Mouse (Mus musculus) hindbrain, embryonic 16.5 days (tissue): ENCODE measurements around the gene Ccdc9. TPM values are rescaled to one million over a fixed set of nuclear protein-coding genes. Genes with fewer than 3 reads are reported as not detected.
"Not testable (repeated sequence)": the region's sequence is repeated elsewhere in the genome, so short reads cannot be mapped to it uniquely, and the experiment has no call there.

ENCODE experiments used
- ATAC-seq: fragments of 200-750 bp; cut with Nextera tagmentation; 2 replicates; pipeline ENCODE4 v1.8.0; 2017; ENCODE audit warnings: moderate TSS enrichment, moderate library complexity
- H3K27ac ChIP-seq: fragments of 300-500 bp; sonication (generic); 2 replicates; pipeline ENCODE4 v1.5.1; 2014; ENCODE audit warnings: low read depth, mild to moderate bottlenecking, control low read depth, low read length, moderate library complexity
- H3K27me3 ChIP-seq: fragments of 300-500 bp; sonication (generic); replicated peaks from 2 replicates; pipeline ENCODE4 v1.6.1; 2014; ENCODE audit warnings: low read length; ENCODE audit not compliant: control insufficient read depth, insufficient read depth
- H3K36me3 ChIP-seq: fragments of 300-500 bp; sonication (generic); 2 replicates; pipeline ENCODE4 v1.6.1; 2014; ENCODE audit warnings: mild to moderate bottlenecking, low read length, moderate library complexity, mixed read lengths; ENCODE audit not compliant: control insufficient read depth, insufficient read depth
- H3K4me1 ChIP-seq: fragments of 300-500 bp; sonication (generic); 2 replicates; pipeline ENCODE4 v1.6.1; 2014; ENCODE audit warnings: low read depth, low read length; ENCODE audit not compliant: control insufficient read depth, insufficient read depth
- H3K4me2 ChIP-seq: fragments of 300-500 bp; sonication (generic); 2 replicates; pipeline ENCODE4 v1.6.1; 2014; ENCODE audit warnings: mild to moderate bottlenecking, low read length, control low read depth, moderate library complexity
- H3K4me3 ChIP-seq: fragments of 300-500 bp; sonication (generic); 2 replicates; pipeline ENCODE4 v1.5.1; 2014; ENCODE audit warnings: mild to moderate bottlenecking, low read length, control low read depth, moderate library complexity
- H3K9ac ChIP-seq: fragments of 300-500 bp; sonication (generic); 2 replicates; pipeline ENCODE4 v1.6.1; 2014; ENCODE audit warnings: low read depth, mild to moderate bottlenecking, control low read depth, low read length, moderate library complexity
- H3K9me3 ChIP-seq: fragments of 300-500 bp; sonication (generic); 2 replicates; pipeline ENCODE4 v1.6.1; 2014; ENCODE audit warnings: mild to moderate bottlenecking, low read length, moderate library complexity; ENCODE audit not compliant: control insufficient read depth
- WGBS: fragments of 180-500 bp; shearing (Covaris S2); extraction: QIAGEN DNeasy Blood & Tissue Kit; methylation state at CpG from one replicate; pipeline ENCODE4 v1.1.7; 2014; 5-methylcytosine and 5-hydroxymethylcytosine counted together
- polyA plus RNA-seq: library from polyadenylated mRNA; unstranded; fragments of >200 nt; fragmentation: Nextera tagmentation; extraction: Ambion mirVana; gene quantifications from 2 replicates; pipeline ENCODE4 v1.2.1, GENCODE M21; 2015

Gene Ccdc9
- polyA plus RNA-seq, 1 experiment from 2014 or later: 26.1 TPM

DNA sequence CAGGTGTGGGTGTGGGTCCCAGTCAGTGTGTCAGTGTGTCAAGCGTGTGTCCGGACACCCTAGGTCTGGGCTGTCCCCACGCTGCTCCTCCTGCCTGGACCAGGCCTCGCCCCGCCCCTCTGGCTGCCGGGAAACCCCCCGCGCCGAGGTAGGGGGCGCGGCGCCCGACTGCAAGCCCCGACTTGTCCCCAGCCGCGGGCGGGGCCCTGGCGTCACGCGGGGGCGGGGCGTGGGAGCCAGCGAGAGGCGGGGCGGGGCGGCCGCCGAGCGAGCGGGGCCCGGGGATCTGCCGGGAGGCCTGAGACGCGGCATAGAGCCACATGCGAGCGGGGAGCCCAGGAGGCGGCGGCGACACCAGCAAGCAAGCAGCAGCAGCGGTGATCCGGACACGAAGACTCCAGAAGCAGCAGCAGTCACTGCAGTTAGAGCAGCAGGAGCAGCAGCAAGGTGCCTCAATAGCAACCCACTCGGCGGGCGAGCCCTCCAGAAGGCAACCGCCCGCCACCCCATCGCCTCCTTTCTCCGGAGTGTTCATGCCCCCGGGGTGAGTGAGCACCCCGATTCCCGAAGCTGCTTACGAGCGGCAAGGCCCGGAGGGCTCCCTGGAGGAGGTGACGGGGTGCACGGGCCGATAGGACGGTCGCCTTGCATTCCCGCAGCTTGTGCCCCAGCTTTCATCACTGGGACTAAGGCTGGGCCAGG, 22.9 kb upstream of the Ccdc9 start:
- peak overlapping the region; percentile 71 for H3K4me3 ChIP-seq
- peaks cover 38% of the 10 kb centered on the region for H3K4me1 ChIP-seq
- peak overlapping the region; percentile 93 for H3K4me2 ChIP-seq
- H3K27me3 ChIP-seq: no peaks in the 10 kb centered on the region
- H3K27ac ChIP-seq: peak overlapping the region; percentile 76
- ATAC-seq: peak; percentile 38
- peak overlapping the region; percentile 92 for H3K9ac ChIP-seq
- H3K36me3 ChIP-seq: no peaks in the 10 kb centered on the region
- under 1% methylated on average over 40 of the region's 61 CpGs for WGBS
- no peaks in the 10 kb centered on the region for H3K9me3 ChIP-seq

DNA sequence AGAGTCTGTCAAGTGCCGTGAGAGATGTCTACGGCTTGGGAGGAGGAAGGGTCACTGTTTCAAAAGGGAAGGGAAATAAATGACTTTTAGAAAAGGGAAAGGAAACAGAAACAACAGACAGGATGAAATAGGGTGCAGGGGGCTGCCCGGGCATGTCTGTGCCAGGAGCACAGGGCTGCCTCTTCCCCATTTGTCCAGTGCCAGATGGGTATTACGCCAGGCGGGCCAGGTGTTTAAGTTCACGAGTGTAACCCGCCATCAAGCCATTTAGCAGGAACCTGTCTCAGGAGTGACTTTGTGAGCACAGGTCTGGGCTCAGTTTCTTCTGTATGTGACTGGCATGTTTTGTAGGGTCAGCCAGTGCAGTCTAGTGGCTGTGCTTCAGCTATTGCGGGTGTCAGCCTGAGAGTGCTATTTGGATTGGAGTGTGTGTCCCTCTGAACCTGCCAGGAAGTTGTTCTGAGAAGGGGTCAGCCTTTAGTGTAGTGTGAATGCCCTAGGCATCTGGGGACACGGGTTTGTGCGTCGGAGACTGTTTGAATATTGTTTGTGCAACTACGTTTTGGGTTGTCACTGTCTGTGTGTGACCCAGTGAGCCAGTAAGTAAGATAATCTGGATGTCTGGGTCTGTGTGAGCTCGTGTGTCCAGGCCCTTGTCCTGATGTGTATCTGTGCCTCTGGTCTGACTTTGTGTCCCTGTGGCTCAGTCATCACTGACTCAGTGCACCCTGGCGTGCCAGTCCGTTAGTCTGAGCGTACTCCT, 22.1 kb upstream of the Ccdc9 start:
- H3K27ac ChIP-seq: no peak overlapping the region; the same call in 1 of the 2 replicates
- peak overlapping the region; percentile 92 for H3K9ac ChIP-seq
- no peaks in the 10 kb centered on the region for H3K36me3 ChIP-seq
- no peak for ATAC-seq
- H3K4me3 ChIP-seq: peak overlapping the region; percentile 71
- no peaks in the 10 kb centered on the region for H3K27me3 ChIP-seq
- 38% methylated on average over 16 of the region's 16 CpGs for WGBS
- peaks cover 38% of the 10 kb centered on the region for H3K4me1 ChIP-seq
- H3K9me3 ChIP-seq: no peaks in the 10 kb centered on the region
- peak overlapping the region; percentile 93 for H3K4me2 ChIP-seq

DNA sequence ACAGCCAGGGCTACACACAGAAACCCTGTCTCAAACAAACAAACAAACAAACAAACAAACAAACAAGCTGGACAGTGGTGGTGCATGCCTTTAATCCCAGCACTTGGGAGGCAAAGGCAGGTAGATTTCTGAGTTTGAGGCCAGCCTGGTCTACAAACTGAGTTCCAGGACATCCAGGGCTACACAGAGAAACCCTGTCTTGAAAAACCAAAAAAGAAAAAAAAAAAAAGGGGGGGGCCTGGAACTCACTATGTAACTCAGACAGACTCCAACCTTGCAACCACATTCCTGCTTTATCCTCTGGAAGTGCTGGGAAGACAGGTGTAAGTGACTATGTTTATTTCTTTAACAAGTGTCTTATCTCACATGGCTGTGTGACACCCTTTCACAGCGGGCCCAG, 21.5 kb upstream of the Ccdc9 start, which contains the start of gene Bbc3:
Gene Bbc3 (plus strand): TSS at position 301 of the 400 bp plus-strand sequence.
- WGBS: 81% methylated on average over 1 of the region's 1 CpGs

GRCm38 (mm10) chr7:16307141-16307540, 20.5 kb upstream of the Ccdc9 start:
- not testable (repeated sequence) for H3K36me3 ChIP-seq, H3K9ac ChIP-seq, H3K27me3 ChIP-seq, H3K4me2 ChIP-seq, ATAC-seq, H3K9me3 ChIP-seq, H3K27ac ChIP-seq, H3K4me3 ChIP-seq
- 79% methylated on average over 6 of the region's 6 CpGs for WGBS
- H3K4me1 ChIP-seq: peaks cover 23% of the 10 kb centered on the region

More for the DNA sequence above, 21.5 kb upstream of the Ccdc9 start, which contains the start of gene Bbc3:
- ATAC-seq, H3K36me3 ChIP-seq, H3K27ac ChIP-seq, H3K27me3 ChIP-seq, H3K9me3 ChIP-seq: not testable (repeated sequence)
- H3K9ac ChIP-seq: peak within 1 kb of the TSS; percentile 92
- H3K4me1 ChIP-seq: peaks cover 33% of the 10 kb centered on the region
- peak within 1 kb of the TSS; percentile 93 for H3K4me2 ChIP-seq
- H3K4me3 ChIP-seq: peak within 1 kb of the TSS; percentile 71

DNA sequence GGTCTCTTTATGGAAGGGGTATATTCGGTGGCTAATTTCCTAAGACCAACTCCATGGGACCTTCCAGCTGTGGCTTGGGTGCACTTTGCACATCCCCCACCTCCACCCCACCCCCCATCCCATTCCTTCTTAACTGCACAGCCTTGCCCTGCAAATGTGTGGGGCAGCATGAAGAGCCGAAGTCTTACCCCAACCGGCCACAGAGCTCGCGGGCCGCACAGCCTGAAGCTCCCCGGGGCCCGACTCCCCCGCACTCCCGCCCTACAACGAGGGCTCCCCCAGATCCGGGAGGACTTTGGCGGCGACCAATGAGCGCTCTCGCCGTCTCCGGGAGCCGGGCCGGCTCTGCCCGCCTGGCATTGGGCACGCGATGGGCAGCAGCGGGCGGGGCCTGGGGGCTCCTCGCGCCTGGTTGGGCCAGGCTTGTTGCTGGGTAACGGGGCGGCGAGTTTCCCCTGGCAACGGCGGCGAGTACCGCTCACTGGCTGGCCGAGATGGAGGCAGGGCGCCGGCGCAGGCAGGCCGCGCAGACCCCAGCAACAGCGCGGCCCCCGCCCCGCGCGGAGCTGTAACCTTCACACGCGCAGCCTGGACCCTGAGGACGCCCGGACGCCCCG, 12.9 kb upstream of the Ccdc9 start:
- peaks cover 26% of the 10 kb centered on the region for H3K4me1 ChIP-seq
- WGBS: under 1% methylated on average over 43 of the region's 52 CpGs
- peak overlapping the region; percentile 83 for H3K4me2 ChIP-seq
- peak overlapping the region; percentile 50 for H3K4me3 ChIP-seq
- no peaks in the 10 kb centered on the region for H3K36me3 ChIP-seq
- H3K27ac ChIP-seq: peak overlapping the region; percentile 82
- H3K9me3 ChIP-seq: no peaks in the 10 kb centered on the region
- H3K27me3 ChIP-seq: no peaks in the 10 kb centered on the region
- peak; percentile 95 for ATAC-seq
- H3K9ac ChIP-seq: peak overlapping the region; percentile 71

GRCm38 (mm10) chr7:16298927-16299326, 12.3 kb upstream of the Ccdc9 start:
- no peak for ATAC-seq
- 74% methylated on average over 5 of the region's 5 CpGs for WGBS
- H3K4me2 ChIP-seq: peak overlapping the region; percentile 83
- no peaks in the 10 kb centered on the region for H3K27me3 ChIP-seq
- H3K9ac ChIP-seq: peak overlapping the region; percentile 65; the same call in 1 of the 2 replicates
- H3K9me3 ChIP-seq: no peaks in the 10 kb centered on the region
- peak overlapping the region; percentile 50 for H3K4me3 ChIP-seq
- peak overlapping the region; percentile 75 for H3K27ac ChIP-seq
- H3K4me1 ChIP-seq: peaks cover 26% of the 10 kb centered on the region
- H3K36me3 ChIP-seq: no peaks in the 10 kb centered on the region

DNA sequence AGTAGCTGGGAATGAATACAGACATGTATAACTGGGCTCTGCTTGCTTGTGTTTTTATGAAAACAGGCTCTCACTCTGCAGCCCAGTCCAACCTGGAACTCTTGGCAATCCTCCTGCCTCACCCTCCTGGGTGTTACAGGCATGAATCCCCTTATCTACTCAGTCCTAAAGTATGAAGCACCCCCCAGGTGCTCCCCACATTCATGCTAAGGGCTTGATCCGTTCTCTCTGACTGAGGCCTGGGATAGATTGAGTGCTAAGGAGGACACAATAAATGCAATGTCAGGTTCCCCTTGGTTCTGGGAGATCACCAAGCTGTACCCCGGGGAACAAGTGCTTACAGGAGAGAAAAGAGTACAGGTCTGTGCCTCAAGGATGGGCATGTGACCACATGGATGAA, 11.0 kb upstream of the Ccdc9 start:
- no peak overlapping the region; the same call in 1 of the 2 replicates for H3K9ac ChIP-seq
- H3K4me3 ChIP-seq: no peak overlapping the region

GRCm38 (mm10) chr7:16296766-16297390, 10.3 kb upstream of the Ccdc9 start:
- no peaks in the 10 kb centered on the region for H3K27me3 ChIP-seq
- peak; percentile 9; the same call in 1 of the 2 replicates for ATAC-seq
- WGBS: 2% methylated on average over 20 of the region's 22 CpGs

More for the DNA sequence above, 11.0 kb upstream of the Ccdc9 start:
- H3K27me3 ChIP-seq: no peaks in the 10 kb centered on the region
- peaks cover 26% of the 10 kb centered on the region for H3K4me1 ChIP-seq
- no peaks in the 10 kb centered on the region for H3K36me3 ChIP-seq
- ATAC-seq: no peak
- no peaks in the 10 kb centered on the region for H3K9me3 ChIP-seq
- no peak overlapping the region; the same call in 1 of the 2 replicates for H3K4me2 ChIP-seq
- no peak overlapping the region for H3K27ac ChIP-seq
- WGBS: 72% methylated on average over 2 of the region's 2 CpGs

More at GRCm38 (mm10) chr7:16296766-16297390, 10.3 kb upstream of the Ccdc9 start:
- Histone ChIP-seq H3K4me3 (peak overlapping the region; percentile 42), H3K9ac (peak overlapping the region; percentile 60), H3K36me3 (no peaks in the 10 kb centered on the region), H3K4me1 (peaks cover 26% of the 10 kb centered on the region), H3K4me2 (peak overlapping the region; percentile 86), H3K27ac (peak overlapping the region; percentile 67), H3K9me3 (no peaks in the 10 kb centered on the region)
